Mouse (Mus musculus): ENCODE data around the gene Fhl1. TPM values are rescaled to one million over a fixed set of nuclear protein-coding genes. Genes with fewer than 3 reads are reported as not detected.

Fhl1 gene
- polyA plus RNA-seq (2016; fragmentation: Nextera tagmentation; extraction: Ambion mirVana): 42.7 and 57.6 TPM in 2 replicates

GRCm38 (mm10) chrX:56731306-56732201 is at the start of gene Fhl1:
Fhl1 (plus strand) TSS chrX:56731787.
- peak within 1 kb of the TSS; percentile 65 for H3K4me3 ChIP-seq
- no peaks in the 10 kb centered on the region for H3K36me3 ChIP-seq (replicated peaks)
- 31% methylated on average over 74 of the region's 106 CpGs for WGBS
- peak; percentile 78 for DNase-seq (ENCODE audit: low spot score)
- H3K9me3 ChIP-seq: no peaks in the 10 kb centered on the region
- H3K4me1 ChIP-seq: peaks cover 7% of the 10 kb centered on the region; the same call in 1 of the 2 replicates
- no peaks in the 10 kb centered on the region for H3K27me3 ChIP-seq (replicated peaks; ENCODE audit: low read depth, poor library complexity, severe bottlenecking)
- H3K27ac ChIP-seq (replicated peaks): peak within 1 kb of the TSS; percentile 90

GRCm38 (mm10) chrX:56682156-56682720 is 49.3 kb upstream of the Fhl1 start:
- Histone ChIP-seq H3K9me3 (no peaks in the 10 kb centered on the region), H3K27me3 (replicated peaks; ENCODE audit: low read depth, poor library complexity, severe bottlenecking) (no peaks in the 10 kb centered on the region), H3K36me3 (replicated peaks) (no peaks in the 10 kb centered on the region), H3K4me1 (0 out of 2 replicates have a peak, but pooled peaks cover 3% of the 10 kb centered on the region), H3K27ac (replicated peaks) (no peak overlapping the region), H3K4me3 (no peak overlapping the region)
- WGBS: 69% methylated on average over 1 of the region's 1 CpGs
- DNase-seq (ENCODE audit: low spot score): no peak

GRCm38 (mm10) chrX:56683521-56683920 is 48.1 kb upstream of the Fhl1 start:
- 91% methylated on average over 10 of the region's 10 CpGs for WGBS
- no peaks in the 10 kb centered on the region for H3K36me3 ChIP-seq (replicated peaks)
- 0 out of 2 replicates have a peak, but pooled peaks cover 3% of the 10 kb centered on the region for H3K4me1 ChIP-seq

DNA sequence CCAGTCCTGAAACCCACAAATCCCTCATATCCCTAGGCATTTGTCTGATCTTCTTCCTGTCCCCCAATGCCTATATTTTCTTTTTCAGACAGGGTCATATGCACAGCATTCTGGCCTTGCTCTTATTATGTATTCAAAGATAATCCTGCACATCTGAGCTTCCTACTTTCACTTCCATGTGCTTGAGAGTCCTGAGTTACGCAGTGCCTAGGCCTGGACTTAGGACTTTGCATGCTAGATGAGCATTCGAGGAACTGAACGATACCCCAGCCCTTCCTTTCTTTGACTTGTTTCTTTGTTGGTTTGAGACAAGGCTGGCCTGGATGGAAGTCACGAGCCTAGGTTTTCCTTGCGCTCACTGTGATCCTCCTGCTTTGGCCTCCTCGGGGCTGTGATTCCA is 39.0 kb upstream of the Fhl1 start:
- WGBS: 90% methylated on average over 6 of the region's 6 CpGs
- no peak for DNase-seq (ENCODE audit: low spot score)
- no peaks in the 10 kb centered on the region for H3K36me3 ChIP-seq (replicated peaks)
- no peak overlapping the region for H3K27ac ChIP-seq (replicated peaks)
- H3K4me3 ChIP-seq: no peak overlapping the region
- no peaks in the 10 kb centered on the region for H3K4me1 ChIP-seq
- H3K27me3 ChIP-seq (replicated peaks; ENCODE audit: low read depth, poor library complexity, severe bottlenecking): no peaks in the 10 kb centered on the region
- no peaks in the 10 kb centered on the region for H3K9me3 ChIP-seq

More at GRCm38 (mm10) chrX:56683521-56683920, 48.1 kb upstream of the Fhl1 start:
- H3K27me3 ChIP-seq (replicated peaks; ENCODE audit: low read depth, poor library complexity, severe bottlenecking): no peaks in the 10 kb centered on the region
- DNase-seq (ENCODE audit: low spot score): no peak
- H3K27ac ChIP-seq (replicated peaks): no peak overlapping the region
- H3K4me3 ChIP-seq: no peak overlapping the region
- H3K9me3 ChIP-seq: no peaks in the 10 kb centered on the region

DNA sequence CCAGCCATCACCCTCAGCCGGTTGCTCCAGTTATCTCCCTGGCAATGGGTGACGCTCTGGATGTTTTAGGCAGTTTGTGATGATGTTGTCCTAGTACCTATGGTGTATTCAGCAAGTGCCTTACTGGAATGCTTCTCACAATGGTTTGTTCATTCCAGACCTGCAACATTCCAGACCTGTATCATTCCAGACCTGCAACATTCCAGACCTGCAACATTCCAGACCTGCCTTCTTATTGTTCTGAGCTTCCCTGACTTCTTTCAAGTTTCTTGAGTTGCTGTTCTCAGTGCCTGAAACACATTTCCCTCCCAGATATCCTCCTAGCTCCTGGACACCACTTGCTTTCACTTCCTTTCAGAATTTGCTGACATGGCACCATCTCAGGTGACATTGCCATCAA is 37.0 kb upstream of the Fhl1 start:
- Histone ChIP-seq H3K27ac (replicated peaks) (no peak overlapping the region), H3K27me3 (replicated peaks; ENCODE audit: low read depth, poor library complexity, severe bottlenecking) (no peaks in the 10 kb centered on the region), H3K36me3 (replicated peaks) (no peaks in the 10 kb centered on the region), H3K4me3 (no peak overlapping the region), H3K9me3 (no peaks in the 10 kb centered on the region), H3K4me1 (no peaks in the 10 kb centered on the region)
- WGBS: 78% methylated on average over 2 of the region's 2 CpGs
- no peak for DNase-seq (ENCODE audit: low spot score)

GRCm38 (mm10) chrX:56697199-56697780 is 34.3 kb upstream of the Fhl1 start:
- no peak overlapping the region for H3K27ac ChIP-seq (replicated peaks)
- H3K36me3 ChIP-seq (replicated peaks): no peaks in the 10 kb centered on the region
- H3K4me1 ChIP-seq: no peaks in the 10 kb centered on the region
- DNase-seq (ENCODE audit: low spot score): no peak
- H3K4me3 ChIP-seq: no peak overlapping the region
- WGBS: 87% methylated on average over 6 of the region's 6 CpGs
- H3K27me3 ChIP-seq (replicated peaks; ENCODE audit: low read depth, poor library complexity, severe bottlenecking): no peaks in the 10 kb centered on the region
- H3K9me3 ChIP-seq: no peaks in the 10 kb centered on the region

DNA sequence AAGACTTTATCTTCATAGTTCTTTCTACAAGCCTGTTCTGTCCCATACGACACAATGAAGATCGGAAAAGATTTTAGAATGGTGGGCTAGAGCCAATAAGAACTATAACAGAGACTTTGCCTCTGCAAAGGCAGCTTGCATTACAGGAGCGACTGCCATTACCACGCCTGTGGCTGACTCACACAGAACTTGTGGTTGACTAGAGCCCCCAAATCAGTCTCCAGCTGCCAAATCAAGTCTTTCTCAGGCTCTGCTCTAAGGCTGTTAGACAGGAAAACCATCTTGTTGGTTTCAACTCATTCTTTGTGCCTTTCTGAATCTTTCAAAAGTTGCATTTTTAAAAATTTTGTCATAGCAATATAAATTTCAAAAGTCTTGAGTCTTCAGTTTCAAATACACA is 33.7 kb upstream of the Fhl1 start:
- Histone ChIP-seq H3K4me1 (no peaks in the 10 kb centered on the region), H3K4me3 (no peak overlapping the region), H3K9me3 (no peaks in the 10 kb centered on the region), H3K27ac (replicated peaks) (no peak overlapping the region), H3K27me3 (replicated peaks; ENCODE audit: low read depth, poor library complexity, severe bottlenecking) (no peaks in the 10 kb centered on the region), H3K36me3 (replicated peaks) (no peaks in the 10 kb centered on the region)
- 83% methylated on average over 4 of the region's 4 CpGs for WGBS
- no peak for DNase-seq (ENCODE audit: low spot score)

GRCm38 (mm10) chrX:56701261-56701660 is 30.3 kb upstream of the Fhl1 start:
- H3K27ac ChIP-seq (replicated peaks): no peak overlapping the region
- no peak overlapping the region for H3K4me3 ChIP-seq
- WGBS: 88% methylated on average over 3 of the region's 3 CpGs
- H3K27me3 ChIP-seq (replicated peaks; ENCODE audit: low read depth, poor library complexity, severe bottlenecking): no peaks in the 10 kb centered on the region
- no peaks in the 10 kb centered on the region for H3K36me3 ChIP-seq (replicated peaks)
- no peaks in the 10 kb centered on the region for H3K9me3 ChIP-seq
- no peak for DNase-seq (ENCODE audit: low spot score)
- no peaks in the 10 kb centered on the region for H3K4me1 ChIP-seq

- no peak overlapping the region for H3K4me3 ChIP-seq
- H3K36me3 ChIP-seq (replicated peaks): no peaks in the 10 kb centered on the region
- no peak overlapping the region for H3K27ac ChIP-seq (replicated peaks)
- H3K4me1 ChIP-seq: no peaks in the 10 kb centered on the region
- 76% methylated on average over 8 of the region's 8 CpGs for WGBS
- DNase-seq (ENCODE audit: low spot score): no peak
- H3K27me3 ChIP-seq (replicated peaks; ENCODE audit: low read depth, poor library complexity, severe bottlenecking): no peaks in the 10 kb centered on the region
- no peaks in the 10 kb centered on the region for H3K9me3 ChIP-seq
These were observed 27.5 kb upstream of the Fhl1 start for GRCm38 (mm10) chrX:56703965-56704562.

DNA sequence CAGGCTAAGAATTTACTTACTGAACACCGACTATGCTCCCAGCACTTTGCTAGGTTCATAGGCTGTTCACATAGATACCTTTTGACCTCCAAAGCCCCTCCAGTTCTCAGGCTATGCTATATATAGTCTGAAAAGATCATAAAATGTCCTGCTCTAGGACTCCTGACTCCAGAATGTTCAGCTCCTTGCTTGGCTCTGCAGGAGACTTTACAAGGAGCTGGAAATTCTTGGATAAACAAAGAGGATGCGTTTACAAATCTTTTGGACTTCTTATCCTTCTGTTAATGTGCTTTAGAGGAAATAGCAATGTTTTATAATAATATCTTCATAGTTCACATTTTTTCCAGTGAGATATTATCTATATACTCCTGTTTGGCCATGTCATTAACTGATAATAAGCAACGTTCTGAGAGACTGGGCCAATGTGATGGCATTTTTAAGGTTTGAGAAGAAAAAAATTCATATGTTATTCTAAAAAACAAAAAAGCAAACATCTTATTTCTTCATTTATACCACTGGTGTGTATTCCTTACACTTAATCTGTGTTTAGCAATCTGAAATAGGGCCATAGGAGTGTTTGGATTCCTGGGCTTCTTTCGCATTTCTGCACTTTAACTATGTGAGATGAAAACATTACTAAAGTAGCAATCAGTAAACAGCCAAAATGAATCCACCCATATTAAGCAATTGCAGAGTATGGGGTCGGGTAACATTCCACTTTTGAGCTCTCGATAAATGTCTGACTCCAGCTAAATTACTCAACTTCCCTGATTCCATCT is 22.8 kb upstream of the Fhl1 start:
- Histone ChIP-seq H3K4me3 (no peak overlapping the region), H3K9me3 (no peaks in the 10 kb centered on the region), H3K36me3 (replicated peaks) (no peaks in the 10 kb centered on the region), H3K27ac (replicated peaks) (no peak overlapping the region), H3K27me3 (replicated peaks; ENCODE audit: low read depth, poor library complexity, severe bottlenecking) (no peaks in the 10 kb centered on the region), H3K4me1 (no peaks in the 10 kb centered on the region)
- no peak for DNase-seq (ENCODE audit: low spot score)
- WGBS: 85% methylated on average over 6 of the region's 6 CpGs

DNA sequence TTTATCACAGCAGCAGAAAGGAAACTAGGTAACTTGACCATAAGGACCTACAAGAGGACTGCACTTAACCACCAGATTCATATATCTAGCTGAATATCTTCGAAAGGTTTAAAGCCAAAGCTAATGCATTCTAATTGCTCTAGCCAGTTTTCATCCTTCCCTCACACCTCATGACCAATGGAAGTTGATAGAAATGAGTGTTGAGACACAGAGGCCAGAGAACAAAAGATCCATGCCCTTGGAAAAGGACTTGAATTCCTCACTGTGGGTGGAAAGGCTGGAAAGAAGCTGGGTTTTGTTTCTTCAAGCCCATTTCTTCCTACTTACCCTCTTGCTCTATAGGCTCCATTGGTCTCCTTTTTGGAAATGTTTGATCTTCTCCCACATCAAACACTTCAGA is 21.1 kb upstream of the Fhl1 start:
- Histone ChIP-seq H3K27me3 (replicated peaks; ENCODE audit: low read depth, poor library complexity, severe bottlenecking) (no peaks in the 10 kb centered on the region), H3K4me1 (no peaks in the 10 kb centered on the region), H3K36me3 (replicated peaks) (no peaks in the 10 kb centered on the region), H3K27ac (replicated peaks) (no peak overlapping the region), H3K9me3 (no peaks in the 10 kb centered on the region), H3K4me3 (no peak overlapping the region)
- 81% methylated on average over 1 of the region's 1 CpGs for whole genome bisulfite sequencing
- DNase-seq (ENCODE audit: low spot score): no peak

DNA sequence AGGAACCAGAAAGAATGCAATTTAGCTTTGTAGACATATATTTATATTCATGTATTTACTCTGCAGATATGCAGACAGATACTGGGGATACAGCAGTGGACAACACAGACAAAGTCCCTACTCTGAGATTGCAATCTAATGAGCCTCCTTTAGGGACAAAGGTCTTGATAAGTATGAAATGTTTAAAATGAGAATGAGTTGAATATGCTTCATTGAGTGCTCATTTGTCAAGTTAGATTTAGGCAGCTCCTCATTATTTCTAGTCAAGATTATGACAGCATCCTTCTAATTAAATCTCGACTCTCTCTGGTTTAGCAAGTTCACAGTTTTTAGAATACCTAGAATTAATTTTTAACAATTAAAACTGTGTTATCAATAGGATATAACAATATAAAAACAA is 18.9 kb upstream of the Fhl1 start:
- no peak for DNase-seq (ENCODE audit: low spot score)
- Histone ChIP-seq H3K4me3 (no peak overlapping the region), H3K4me1 (no peaks in the 10 kb centered on the region), H3K36me3 (replicated peaks) (no peaks in the 10 kb centered on the region), H3K9me3 (no peaks in the 10 kb centered on the region), H3K27me3 (replicated peaks; ENCODE audit: low read depth, poor library complexity, severe bottlenecking) (no peaks in the 10 kb centered on the region), H3K27ac (replicated peaks) (no peak overlapping the region)
- WGBS: 73% methylated on average over 1 of the region's 1 CpGs

All from embryonic facial prominence, embryonic 10.5 days (tissue).